Mouse (Mus musculus): Measurements from ENCODE around the gene Ggct. TPM values are rescaled to one million over a fixed set of nuclear protein-coding genes. Genes with fewer than 3 reads are reported as not detected.

Gene Ggct
- polyA plus RNA-seq, 2 experiments from 2014 or later = 26.9 to 33.6 TPM

- no peak for ATAC-seq
These were observed 46.4 kb downstream of the Ggct start for GRCm38 (mm10) chr6:54946241-54946953.

- ATAC-seq = no peak
These were observed 48.2 kb downstream of the Ggct start for GRCm38 (mm10) chr6:54944551-54944950.

- ATAC-seq = no peak
These were observed 49.0 kb downstream of the Ggct start for GRCm38 (mm10) chr6:54943753-54944152.

DNA sequence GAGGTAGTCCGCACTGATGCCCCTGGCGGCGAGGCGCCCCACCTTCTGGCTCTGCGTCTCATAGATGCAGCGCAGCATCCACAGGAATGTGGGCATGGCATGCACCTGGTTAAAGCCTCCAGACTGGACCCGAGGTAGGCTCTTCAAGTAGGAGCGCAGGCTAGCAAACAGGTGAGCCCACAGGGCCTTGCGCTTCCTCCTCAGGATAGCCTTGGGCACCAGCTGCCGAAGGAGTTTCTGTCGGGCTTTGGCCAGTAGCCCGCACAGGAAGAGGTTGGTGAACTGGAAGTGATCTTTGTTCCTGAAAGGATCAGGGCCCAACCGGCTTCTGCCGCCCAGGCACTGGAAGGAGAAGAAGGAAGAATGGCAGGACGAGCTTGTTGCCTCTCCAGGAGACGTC lies 49.5 kb downstream of the Ggct start:
- ATAC-seq = no peak

DNA sequence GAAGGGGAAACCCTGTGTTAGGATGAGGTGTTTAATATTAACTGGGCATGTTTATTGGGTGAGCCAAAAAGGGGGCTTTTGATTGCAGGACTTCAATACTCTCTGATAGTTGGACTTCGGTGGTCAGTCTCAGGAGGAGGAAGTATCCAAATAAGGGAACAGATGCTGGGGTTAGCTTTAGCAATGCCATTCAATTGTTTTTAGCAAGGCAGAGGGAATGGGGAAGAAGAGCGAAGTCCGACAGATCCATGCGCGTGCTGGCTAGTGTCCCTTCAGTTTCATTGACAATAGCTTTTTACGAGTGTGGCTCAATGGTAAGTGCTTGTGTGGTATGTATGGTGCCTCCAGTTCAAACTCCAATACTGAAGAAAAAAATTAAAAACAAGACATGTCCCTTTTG lies 51.6 kb downstream of the Ggct start:
- ATAC-seq = no peak

- ATAC-seq = no peak
These were observed 52.6 kb downstream of the Ggct start for GRCm38 (mm10) chr6:54940126-54940525.

DNA sequence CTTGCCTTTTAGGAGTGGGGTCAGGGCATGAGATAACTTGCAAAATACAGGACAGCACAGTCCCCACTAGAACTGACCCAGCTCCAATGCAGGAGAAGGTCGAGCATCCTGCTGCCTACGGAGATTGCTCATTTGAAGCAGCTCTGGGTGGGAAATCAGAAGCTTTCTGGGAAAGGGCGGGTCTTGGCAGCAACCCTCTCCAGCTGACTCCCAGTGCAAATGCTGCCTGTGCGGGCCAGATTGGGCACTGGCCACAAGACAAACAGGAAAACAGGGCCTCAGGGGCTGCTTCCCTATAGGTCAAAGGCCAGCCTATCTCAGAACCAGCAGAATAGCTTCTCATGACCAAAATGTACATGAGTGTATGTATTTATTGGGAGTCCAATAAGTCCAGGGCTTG lies 53.1 kb downstream of the Ggct start:
- no peak for ATAC-seq

DNA sequence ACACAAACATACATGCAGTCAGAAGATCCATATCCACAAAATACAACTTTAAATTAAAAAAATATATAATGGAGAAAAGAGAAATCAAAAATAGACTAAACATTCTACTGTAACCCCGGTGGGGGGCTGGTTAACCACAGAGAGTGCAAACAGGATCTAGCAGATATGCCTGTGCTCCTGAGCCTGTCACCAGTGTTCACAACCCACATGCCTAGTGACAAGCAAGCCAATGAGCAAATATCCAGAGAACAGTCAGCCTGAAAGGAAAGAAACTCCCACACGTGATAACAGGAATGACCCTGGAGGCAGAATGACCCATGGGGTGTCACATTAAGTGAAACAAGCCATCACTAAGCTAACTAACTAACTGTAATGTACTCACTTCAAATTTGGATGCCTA lies 56.3 kb downstream of the Ggct start:
- ATAC-seq = peak; percentile 40

- no peak for ATAC-seq
These were observed 57.8 kb downstream of the Ggct start for GRCm38 (mm10) chr6:54934930-54935329.

- no peak for ATAC-seq
These were observed 58.4 kb downstream of the Ggct start for GRCm38 (mm10) chr6:54934313-54934712.

GRCm38 (mm10) chr6:54933866-54934265 lies 58.9 kb downstream of the Ggct start:
- ATAC-seq = no peak

DNA sequence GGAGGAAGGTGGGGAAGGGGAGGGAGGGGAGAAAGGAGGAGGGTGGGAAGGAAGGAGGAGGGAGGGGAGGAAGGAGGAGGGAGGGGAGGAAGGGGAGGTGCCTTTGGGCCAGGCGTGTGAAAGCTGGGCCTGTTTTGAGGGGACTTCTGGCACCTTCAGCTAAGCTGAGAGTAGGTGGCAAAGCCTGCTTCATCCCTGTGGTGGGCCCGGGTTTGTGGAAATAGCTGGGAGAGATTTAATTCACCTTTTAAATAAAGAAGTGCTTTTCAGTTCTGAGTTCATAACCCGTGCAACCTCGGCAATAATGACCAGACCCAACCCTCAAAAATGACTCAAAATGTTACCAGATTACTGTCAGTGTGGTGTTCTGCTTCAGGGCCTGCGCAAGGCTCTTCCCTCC lies 59.5 kb downstream of the Ggct start:
- no peak for ATAC-seq

Other genes starting within 250 kb of the Ggct start
- 10 to 100 TPM; 19.6 to 27.1 TPM for gene Znrf2, start 176.0 kb downstream of the Ggct start, polyA plus RNA-seq (2017; shearing (Covaris generic))
- gene Nod1, start 20.3 kb downstream of the Ggct start, polyA plus RNA-seq (2017; shearing (Covaris generic)) = 10 to 100 TPM in 1 of 2 experiments, 1 to 10 TPM in 1; 9.7 to 12.7 TPM
- 10 to 100 TPM; 30.6 to 36.7 TPM for gene Gars, start 45.1 kb upstream of the Ggct start, polyA plus RNA-seq (2017; shearing (Covaris generic))
- gene Crhr2, start 140.1 kb upstream of the Ggct start, polyA plus RNA-seq (2017; shearing (Covaris generic)) = not detected
- gene Inmt, start 182.1 kb upstream of the Ggct start, polyA plus RNA-seq (2017; shearing (Covaris generic)) = not detected
- gene Mindy4, start 210.4 kb upstream of the Ggct start, polyA plus RNA-seq (2017; shearing (Covaris generic)) = under 1 TPM in 1 of 2 experiments, not detected in 1; 0.19 TPM